Mouse (Mus musculus) induced T-regulatory cell, adult 2 months (primary cell): ENCODE data around the gene Cdhr4.
A peak's percentile ranks its signal among the peaks of the same experiment; 100 is the strongest.

Source experiments
- DNase-seq: peaks from one replicate; pipeline ENCODE4 v3.0.0-alpha.2; 2012; ENCODE audit warnings: low read depth

Gene Cdhr4

GRCm38 (mm10) chr9:107992197-107992596 is at the start of gene Cdhr4:
Cdhr4 (plus strand) TSS chr9:107992497.
- no peak for DNase-seq

- no peak for DNase-seq
Measured at GRCm38 (mm10) chr9:107947241-107948194, 44.8 kb upstream of the Cdhr4 start.

GRCm38 (mm10) chr9:107949184-107949921 is 42.9 kb upstream of the Cdhr4 start:
- DNase-seq = no peak

DNA sequence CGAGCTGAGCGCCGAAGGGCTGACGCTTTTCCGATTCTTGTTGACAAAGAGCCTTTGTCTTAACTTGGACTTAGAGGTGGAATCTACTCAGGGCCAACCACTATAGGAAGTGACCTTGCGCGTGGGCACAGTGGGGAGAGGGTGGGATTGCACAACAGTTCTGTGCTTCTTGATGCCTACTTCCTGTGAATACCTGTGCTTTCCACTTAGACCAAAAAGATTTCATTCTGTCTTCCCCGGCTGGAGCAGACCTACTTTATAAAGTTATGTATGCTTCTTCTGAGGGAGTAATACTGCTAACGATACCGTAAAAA is 42.4 kb upstream of the Cdhr4 start, which contains the start of gene Traip:
Gene Traip, plus strand, starts transcription at position 215 of the 314 bp plus-strand sequence.
- DNase-seq = peak; percentile 18

DNA sequence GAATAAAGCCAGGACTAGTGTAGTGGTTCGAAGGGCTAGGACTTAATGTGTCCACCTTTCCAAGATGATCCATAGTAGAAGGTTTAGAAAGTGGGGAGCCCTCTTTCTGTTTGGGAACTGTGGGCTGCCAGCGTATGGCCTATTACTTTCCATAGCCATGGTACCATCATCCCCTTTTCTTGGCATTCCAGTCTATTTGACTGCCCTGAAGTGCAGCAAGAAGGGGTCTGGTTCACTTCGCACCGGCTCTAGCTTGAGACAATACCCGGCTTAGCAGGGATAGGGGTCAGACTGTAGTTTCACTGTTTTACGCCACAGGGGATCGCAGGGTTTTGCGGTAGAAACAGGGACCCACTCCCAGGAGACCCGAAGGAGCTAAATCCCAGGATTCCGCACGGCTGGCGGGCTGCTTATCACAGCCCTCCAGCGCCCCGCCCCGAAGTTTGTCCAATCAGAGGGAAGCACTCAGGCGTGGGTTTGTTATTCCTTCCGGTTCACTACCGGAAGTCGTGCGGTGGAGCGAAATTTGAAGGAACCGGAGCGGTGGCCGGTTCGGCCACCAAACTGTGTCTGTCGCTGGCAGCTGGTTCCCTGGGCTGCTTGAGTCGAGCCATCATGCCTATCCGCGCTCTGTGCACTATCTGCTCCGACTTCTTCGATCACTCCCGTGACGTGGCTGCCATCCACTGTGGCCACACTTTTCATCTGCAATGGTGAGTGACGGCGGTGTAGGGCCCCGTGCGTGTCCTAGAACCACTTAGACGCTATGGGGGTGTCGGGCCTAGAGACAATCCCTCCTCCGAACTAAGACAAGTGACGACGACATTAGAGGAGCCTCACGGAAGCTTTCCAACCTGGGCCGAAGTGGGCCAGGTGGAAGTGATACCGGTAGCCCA is 41.6 kb upstream of the Cdhr4 start:
- peak; percentile 95 for DNase-seq

DNA sequence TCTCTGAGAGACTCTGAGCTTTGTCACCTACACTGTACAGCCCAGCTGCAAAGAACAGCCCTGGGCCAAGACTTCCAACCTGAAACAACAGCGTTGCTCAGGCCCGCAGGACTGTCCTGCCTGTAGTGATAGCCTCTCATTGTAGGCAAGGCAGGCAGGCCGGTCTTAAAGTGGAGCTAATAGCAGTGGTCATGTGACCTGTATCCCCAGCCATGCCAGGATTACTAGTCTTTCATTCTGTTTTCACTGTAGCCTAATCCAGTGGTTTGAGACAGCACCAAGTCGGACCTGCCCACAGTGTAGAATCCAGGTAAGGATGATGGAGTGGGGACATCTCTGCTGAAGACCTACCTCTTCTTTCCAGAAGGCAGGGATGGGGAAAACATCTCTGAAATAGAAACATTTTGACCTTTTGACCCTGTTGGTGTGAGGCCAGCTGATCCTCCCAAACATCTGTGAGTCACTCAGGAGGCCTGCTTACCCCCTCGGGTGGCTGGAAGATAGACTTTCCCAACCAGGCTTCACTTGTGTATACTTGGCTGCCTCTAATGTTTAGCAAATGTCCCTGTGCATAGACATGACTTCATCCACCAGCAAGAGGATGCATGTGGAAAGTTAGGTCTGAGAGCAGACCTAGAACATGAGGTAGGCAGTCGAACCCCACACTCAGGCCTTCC is 36.5 kb upstream of the Cdhr4 start:
- DNase-seq = no peak

DNA sequence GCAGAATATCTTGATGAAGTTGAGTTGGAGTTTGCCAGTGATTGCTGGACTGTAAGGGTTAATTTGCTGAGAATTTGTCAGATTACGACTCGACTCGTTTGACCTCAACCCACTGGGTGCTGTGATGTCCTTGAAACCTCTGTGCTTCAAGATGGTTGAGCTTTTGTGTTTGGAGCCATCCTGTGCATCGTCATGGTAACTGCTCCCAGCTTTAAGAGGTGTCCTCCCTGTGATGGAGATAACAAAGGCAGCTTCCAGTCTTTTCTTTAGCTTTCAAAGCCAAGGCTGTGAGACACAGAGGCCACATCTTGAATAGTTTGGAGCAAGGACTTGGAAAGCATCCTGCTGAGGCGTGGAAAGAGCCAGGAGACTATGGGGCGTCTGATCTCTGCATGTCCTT is 35.2 kb upstream of the Cdhr4 start:
- no peak for DNase-seq

GRCm38 (mm10) chr9:107959896-107960295 is 32.4 kb upstream of the Cdhr4 start:
- DNase-seq = no peak

DNA sequence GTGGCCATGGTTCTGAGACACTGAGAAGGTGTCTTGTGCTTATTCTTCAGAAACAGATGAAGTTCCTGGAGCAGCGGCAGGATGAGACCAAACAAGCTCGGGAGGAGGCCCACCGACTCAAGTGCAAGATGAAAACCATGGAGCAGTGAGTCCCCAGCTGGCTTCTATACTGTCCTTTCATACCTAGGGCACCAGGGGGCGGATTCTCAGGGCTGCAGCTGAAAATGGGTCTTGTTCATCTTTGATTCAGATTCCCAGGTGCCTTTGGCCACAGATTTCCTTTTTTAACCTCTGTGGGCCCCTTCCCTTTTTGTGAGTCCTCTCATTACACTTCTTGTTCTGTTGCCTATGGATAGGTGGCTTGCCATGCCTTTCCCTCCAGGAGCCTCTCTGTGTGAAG is 31.4 kb upstream of the Cdhr4 start:
- DNase-seq = no peak

GRCm38 (mm10) chr9:107961351-107961762 is 30.9 kb upstream of the Cdhr4 start:
- no peak for DNase-seq

GRCm38 (mm10) chr9:107961881-107962280 is 30.4 kb upstream of the Cdhr4 start:
- DNase-seq = no peak

- DNase-seq = no peak
Measured at GRCm38 (mm10) chr9:107962916-107963315, 29.4 kb upstream of the Cdhr4 start.

DNA sequence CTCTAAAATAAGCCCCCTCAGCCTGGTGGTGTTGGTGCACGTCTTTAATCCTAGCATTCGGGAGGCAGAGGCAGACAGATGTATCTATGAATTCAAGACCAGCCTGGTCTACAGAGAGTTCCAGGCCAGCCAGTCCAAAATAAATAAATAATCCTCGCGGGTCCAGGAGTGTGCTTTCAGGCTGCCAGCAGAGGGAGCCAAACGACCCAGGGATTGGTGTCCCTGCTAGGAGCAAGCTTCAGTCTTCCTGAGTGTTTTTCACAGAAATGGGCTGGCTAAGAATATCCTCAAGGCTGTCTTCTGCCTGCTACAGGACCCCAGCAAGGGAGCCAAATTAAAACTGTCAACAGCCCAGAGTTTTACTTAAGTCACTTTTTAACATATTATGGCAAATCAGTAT is 28.6 kb upstream of the Cdhr4 start:
- peak; percentile 89 for DNase-seq

DNA sequence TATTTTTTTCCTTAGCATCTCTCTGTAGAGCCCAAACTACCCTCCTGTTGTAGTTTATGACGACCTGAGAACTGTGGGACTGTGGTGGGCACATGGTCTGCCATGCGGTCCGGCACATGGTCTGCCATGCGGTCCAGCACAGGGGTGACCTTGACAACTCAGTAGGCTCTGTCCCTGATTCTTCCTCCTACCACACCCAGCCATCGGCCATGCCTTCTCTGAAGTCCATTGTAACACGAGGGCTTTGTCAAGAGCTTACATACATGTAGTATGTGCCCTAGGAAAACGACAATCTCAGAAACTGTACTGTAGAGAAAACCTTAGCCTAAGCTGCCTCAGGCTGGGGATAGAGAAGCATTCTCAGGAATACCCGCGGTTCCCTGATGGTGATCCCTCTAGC is 27.6 kb upstream of the Cdhr4 start:
- no peak for DNase-seq

DNA sequence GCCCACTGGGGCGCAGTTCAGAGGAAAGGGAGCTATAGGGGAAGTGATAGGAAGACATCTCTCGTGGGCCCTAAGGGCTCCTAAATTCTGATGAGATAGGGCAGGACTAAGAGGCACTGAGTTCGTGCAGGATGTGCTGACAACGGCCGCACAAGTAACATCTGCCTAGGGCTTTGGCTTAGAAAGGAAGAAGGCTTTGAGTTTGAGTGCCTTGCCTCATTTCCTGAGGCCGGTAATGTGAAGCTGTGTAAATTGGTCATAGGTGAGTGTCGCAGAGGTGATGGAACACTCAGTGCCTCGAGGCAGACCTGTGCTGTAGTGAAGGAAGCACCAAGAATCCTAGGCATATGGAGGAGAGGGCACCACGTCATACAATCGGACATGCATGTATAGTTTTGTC is 25.6 kb upstream of the Cdhr4 start:
- no peak for DNase-seq

- no peak for DNase-seq
Measured at GRCm38 (mm10) chr9:107967437-107967836, 24.9 kb upstream of the Cdhr4 start.

DNA sequence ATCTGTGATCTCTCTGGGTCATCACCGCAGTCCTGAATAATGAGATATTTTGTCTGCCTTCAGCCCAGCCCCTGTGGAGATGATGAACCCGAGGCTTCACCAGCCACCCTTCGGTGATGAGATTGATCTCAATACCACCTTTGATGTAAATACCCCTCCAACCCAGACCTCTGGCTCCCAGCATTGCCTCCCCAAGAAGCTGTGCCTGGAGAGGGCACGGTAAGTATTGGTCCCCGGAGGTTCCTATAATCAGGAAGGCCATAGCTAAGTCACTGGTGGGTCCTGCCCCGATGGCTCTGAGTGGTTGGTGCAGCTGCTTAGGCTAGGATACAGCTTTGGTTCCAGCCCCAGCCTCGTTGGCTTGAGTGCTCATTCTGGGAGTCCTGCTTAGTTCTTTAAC is 23.8 kb upstream of the Cdhr4 start:
- no peak for DNase-seq

- no peak for DNase-seq
Measured at GRCm38 (mm10) chr9:107970311-107970710, 22.0 kb upstream of the Cdhr4 start.

GRCm38 (mm10) chr9:107971690-107972541 is 20.4 kb upstream of the Cdhr4 start:
- DNase-seq = peak; percentile 54

- DNase-seq = no peak
Measured at GRCm38 (mm10) chr9:107974491-107975171, 17.7 kb upstream of the Cdhr4 start.
